Mouse (Mus musculus) liver, embryonic 18 days (tissue): Measurements from ENCODE around the gene Arhgef33. TPM values are rescaled to one million over a fixed set of nuclear protein-coding genes. Genes with fewer than 3 reads are reported as not detected.

Experiments
- polyA plus RNA-seq: library from polyadenylated mRNA; depleted of rRNA; stranded (reverse); fragments of >200 nt; gene quantifications from 2 replicates; pipeline ENCODE4 v1.2.3, GENCODE M21; 2012; rRNA removed

Arhgef33 gene
- 0.08 and 0.21 TPM in 2 replicates for polyA plus RNA-seq

GRCm38 (mm10) chr17:80307251-80307650 is at the start of gene Arhgef33:
Gene Arhgef33, plus strand, starts transcription at chr17:80307407.

GRCm38 (mm10) chr17:80290074-80290657 is 17.0 kb upstream of the Arhgef33 start, which contains the start of the genes Morn2 and Dhx57:
Gene Morn2, plus strand, starts transcription at chr17:80290203.
Gene Dhx57, minus strand, starts transcription at chr17:80290476.

GRCm38 (mm10) chr17:80372989-80373725 is 66.0 kb downstream of the Arhgef33 start, which contains the start of gene Gm10190:
Gene Gm10190, minus strand, starts transcription at chr17:80373541.

Other genes starting within 250 kb of the Arhgef33 start
- gene Hnrnpll, start 245.1 kb upstream of the Arhgef33 start, polyA plus RNA-seq: 18.6 and 20.2 TPM in 2 replicates
- 35.6 and 38.2 TPM in 2 replicates for gene Galm, start 179.9 kb upstream of the Arhgef33 start, polyA plus RNA-seq
- gene Srsf7, start 100.1 kb upstream of the Arhgef33 start, polyA plus RNA-seq: 106 and 109 TPM in 2 replicates
- gene Ttc39d, start 99.9 kb upstream of the Arhgef33 start, polyA plus RNA-seq: 0.01 TPM in 2 replicates
- 8.8 and 9.0 TPM in 2 replicates for gene Gemin6, start 83.0 kb upstream of the Arhgef33 start, polyA plus RNA-seq
- gene Morn2, start 17.2 kb upstream of the Arhgef33 start, polyA plus RNA-seq: 3.2 and 3.5 TPM in 2 replicates
- 6.1 and 6.9 TPM in 2 replicates for gene Dhx57, start 16.9 kb upstream of the Arhgef33 start, polyA plus RNA-seq
- gene Gm10190, start 66.1 kb downstream of the Arhgef33 start, polyA plus RNA-seq: 0.20 TPM in 1 of 2 replicates, not detected in the other
- 1.5 and 1.7 TPM in 2 replicates for gene Sos1, start 173.0 kb downstream of the Arhgef33 start, polyA plus RNA-seq